Mouse (Mus musculus): Measurements from ENCODE around the gene Ly6g5b. TPM values are rescaled to one million over a fixed set of nuclear protein-coding genes. Genes with fewer than 3 reads are reported as not detected.

The Ly6g5b gene
- 1 to 10 TPM; 2.7 to 5.4 TPM for total RNA-seq (2023)

GRCm38 (mm10) chr17:35115046-35116019, at the start of gene Ly6g5b:
Gene Ly6g5b, minus strand, starts transcription at chr17:35115428.

DNA sequence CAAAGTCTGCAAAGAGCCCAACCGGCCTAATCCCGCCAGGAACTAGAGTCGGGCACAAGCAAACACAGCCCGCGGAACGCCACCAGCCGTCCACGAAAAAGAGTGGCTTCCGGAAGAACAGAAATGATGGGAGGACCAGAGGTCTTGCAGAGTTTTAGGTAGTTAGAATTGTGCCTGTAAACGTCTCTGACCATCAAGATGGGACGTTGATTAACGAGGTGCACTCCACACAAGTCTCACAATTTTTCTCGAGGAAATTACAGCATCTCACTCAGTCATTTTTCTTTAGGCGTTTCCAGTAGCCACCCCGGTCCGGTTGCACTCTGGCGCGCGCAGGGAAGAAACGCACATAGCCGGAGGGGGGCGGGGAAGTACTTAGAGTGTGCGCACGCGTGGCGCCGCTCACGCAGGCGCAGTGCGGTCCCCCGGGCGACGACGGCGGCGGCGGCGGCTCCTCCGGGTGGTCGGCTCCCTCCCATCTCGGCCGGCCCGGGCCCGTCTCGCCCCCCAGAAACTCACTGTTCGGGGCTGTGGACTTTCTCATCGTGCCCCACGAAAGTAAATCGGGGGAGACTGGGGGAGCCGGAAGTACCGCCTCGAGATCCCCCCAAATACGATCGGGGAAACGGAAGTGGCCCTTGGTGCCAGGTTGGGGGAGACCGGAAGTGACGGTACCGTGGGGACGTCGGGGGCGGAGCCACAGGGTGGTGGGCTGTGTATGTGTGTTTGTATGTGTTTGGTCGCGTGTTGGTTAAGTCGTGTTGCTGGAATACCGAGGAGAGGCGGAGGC, 19.8 kb upstream of the Ly6g5b start, which contains the start of gene Bag6:
TSS of gene Bag6 (plus strand) at position 378 of the 790 bp plus-strand sequence.

DNA sequence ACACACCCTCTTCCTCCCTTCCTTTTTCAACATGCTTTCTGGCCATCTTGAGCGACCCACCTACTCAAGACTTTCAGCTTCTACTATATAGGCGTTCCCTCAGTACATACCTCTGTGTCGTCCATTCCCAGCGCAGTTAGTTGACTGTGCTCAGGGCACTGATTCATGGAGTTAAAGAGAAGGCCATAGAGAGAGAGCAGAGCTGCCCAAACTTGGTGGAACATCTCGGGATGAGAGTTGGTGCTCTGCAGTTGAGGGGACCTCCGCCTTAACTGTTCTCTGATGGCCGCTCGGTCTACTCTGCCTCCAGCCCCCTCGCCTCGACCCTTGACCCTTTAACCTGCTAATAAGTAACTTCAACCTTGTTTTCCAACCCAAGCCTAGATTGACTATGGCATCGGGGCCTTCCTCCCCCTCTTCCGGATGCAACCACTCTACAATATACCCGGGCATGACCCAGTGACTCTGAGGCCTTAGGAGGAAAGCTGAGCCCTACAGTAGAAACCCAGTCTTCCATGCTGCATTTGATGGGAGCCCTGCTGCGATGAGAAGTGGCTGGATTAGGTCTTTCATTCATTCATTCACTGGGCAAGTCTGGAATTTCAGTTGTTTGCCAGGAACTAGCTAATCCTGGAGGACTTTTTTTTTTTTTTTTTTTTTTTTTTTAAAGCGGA, 16.4 kb upstream of the Ly6g5b start, which contains the start of gene Apom:
TSS of gene Apom (minus strand) at position 551 of the 674 bp plus-strand sequence.

GRCm38 (mm10) chr17:35126206-35126611, 11.0 kb upstream of the Ly6g5b start, which contains the start of gene D17H6S53E:
Gene D17H6S53E, plus strand, starts transcription at chr17:35126373.

GRCm38 (mm10) chr17:35121871-35122303, 6.7 kb upstream of the Ly6g5b start, which contains the start of gene Csnk2b:
Gene Csnk2b, minus strand, starts transcription at chr17:35122053.

DNA sequence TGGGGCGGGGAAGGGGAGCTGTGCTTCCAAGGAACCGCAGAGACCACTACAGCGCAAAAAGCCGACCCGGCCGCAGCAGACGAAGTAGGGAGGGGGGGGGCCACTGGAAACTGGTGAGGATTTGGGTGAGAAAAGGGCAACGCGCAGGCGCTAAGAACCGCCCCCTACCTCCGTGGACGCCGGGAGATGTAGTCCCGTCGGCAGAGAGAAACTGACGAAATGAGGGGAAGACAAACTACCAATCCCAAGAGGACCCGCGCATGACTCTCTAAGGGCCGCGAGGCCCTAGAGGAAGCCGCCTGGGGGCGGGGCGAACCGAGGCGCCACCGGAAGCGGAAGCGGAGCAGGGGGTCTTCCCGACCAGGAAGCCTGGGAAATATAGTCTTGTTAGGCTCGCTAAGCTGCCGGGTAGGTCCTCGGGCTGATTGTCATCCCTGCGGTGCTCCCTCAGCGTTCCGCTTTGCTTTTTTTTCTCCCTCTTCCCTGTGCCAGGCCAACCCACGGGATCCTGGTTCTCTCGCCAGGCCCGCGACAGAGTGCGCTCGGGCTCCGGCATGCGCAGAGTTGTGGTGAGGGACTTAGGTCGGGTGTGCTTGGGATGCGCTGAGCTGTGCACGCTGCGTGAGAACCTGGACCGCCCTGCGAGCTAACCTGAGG, 6.0 kb upstream of the Ly6g5b start, which contains the start of gene Gpank1:
TSS of gene Gpank1 (plus strand) at position 313 of the 657 bp plus-strand sequence.

DNA sequence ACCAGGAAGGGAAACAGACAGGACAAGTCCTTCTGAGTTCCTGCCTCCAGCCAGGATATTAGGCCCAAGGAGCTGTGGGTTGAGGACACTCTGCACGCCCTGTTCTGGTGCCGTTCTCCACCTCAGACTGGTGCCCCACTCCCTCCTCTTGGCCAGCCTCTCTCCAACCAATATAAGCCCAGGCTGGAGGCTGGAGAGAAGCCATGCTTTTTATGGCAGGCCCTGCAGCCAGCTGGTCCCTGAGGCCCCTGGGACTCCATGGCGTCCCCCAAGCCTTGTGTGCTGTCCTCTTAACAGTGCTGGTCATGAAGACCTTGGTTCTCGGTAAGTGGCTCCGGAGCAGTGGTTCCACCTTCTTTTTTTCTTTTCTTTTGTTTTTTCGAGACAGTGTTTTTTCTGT, 7.1 kb downstream of the Ly6g5b start, which contains the start of gene Ly6g5c:
TSS of gene Ly6g5c (plus strand) at position 183 of the 400 bp plus-strand sequence.

DNA sequence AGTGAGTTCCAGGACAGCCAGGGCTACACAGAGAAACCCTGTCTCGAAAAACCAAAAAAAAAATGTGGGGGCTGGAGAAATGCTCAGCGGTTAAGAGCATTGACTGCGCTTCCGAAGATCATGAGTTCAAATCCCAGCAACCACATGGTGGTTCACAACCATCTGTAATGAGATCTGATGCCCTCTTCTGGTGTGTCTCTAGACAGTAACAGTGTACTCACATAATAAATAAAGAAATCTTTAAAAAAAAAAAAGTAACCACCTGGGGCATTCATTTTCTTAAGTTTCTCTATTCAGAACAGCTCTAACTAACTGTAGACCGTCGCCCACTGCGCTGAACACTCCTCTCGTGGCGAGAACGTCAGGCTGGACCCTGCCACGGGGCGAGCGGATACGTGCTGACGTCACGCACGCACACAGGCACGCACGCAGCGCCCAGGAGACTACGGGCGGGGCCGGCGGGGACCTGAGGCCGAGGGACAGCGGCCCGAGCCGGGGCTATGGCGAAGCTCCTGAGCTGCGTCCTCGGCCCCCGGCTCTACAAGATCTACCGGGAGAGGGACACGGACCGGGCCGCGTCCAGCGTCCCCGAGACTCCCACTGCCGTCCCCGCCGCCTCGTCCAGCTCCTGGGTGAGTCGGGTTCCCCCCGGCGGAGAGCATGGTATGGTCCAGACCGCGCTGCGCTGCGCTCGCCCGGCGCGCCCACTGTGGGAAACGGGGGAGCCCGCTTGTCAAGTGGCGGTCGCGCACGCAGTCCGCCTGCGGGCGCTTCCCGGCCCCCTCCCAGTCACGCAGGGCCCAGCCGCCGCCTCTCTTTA, 26.2 kb downstream of the Ly6g5b start, which contains the start of gene Abhd16a:
TSS of gene Abhd16a (plus strand) at position 439 of the 820 bp plus-strand sequence.

GRCm38 (mm10) chr17:35085208-35085865, 29.9 kb downstream of the Ly6g5b start, which contains the start of gene Ly6g6f:
Gene Ly6g6f, minus strand, starts transcription at chr17:35085610.

DNA sequence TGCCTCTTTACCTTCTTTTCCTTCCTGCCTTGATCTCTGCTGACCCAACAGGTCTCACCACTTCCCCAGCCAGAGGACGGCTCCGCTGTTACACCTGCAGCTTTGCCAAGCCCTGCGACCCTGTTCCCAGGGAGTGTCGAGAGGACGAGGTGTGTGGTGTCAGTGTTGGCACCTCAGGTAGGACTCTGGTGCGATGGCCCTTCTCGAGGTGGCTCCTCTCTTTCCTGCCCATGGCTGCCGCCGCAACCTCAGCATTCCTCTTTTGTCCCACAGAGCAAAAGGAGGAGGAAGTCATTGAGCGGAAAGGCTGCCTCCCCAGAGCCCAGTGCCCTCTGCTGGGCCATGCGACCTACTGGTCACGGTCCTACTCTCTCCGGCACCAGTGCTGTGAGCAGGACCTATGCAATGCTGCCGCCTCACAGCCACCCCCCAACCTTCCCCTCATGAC, 37.4 kb downstream of the Ly6g5b start, which contains the start of gene Ly6g6d:
TSS of gene Ly6g6d (minus strand) at position 280 of the 448 bp plus-strand sequence.

DNA sequence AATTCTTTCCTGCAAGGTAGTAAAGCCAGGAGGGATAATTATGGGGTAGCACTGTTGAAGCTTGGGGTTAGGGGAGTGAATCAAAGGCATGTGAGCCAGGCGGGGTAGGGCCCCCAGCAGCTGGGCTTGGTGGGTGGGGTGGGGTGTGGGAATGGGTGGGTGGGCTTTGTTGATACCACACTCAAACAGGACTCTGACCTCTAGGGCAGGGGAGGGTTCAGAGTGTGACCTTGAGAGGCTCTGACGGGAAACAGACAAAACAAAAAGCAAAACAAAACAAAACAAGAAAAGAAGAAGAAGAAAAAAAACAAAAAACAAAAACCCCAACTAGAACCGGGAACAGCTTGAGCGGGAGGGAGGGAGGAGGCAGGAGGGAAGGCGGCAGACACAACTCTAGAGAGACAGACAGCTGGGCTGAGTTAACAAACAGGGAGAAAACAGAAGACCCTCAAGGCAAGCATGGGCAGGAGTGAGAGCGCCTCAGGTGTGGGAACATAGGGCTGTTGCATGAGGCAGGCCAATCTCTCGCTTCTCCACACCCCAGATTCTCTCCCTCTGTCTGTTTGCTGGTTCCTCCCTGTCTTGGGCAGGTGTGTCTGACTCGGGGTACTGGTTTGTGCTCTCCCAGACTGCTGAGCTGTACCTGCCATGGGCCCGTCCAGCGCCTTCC, 38.6 kb downstream of the Ly6g5b start, which contains the start of gene Ly6g6e:
TSS of gene Ly6g6e (plus strand) at position 396 of the 670 bp plus-strand sequence.

GRCm38 (mm10) chr17:35066084-35066483, 49.1 kb downstream of the Ly6g5b start, which contains the start of gene Mpig6b:
Gene Mpig6b, minus strand, starts transcription at chr17:35066184.

GRCm38 (mm10) chr17:35064951-35065947, 50.0 kb downstream of the Ly6g5b start, which contains the start of gene Ly6g6c:
Gene Ly6g6c, plus strand, starts transcription at chr17:35065388.

Measured in T-cell, adult 66 days (primary cell).